Comparison of ENCODE assay signal across 16 mouse cellular contexts in genomic region chr7:92423017-92423416, GRCm38 (mm10).
"Had no signal": no experiment of that assay in that cellular context is flagged by ENCODE, and none has a peak within 500 bp of the region (broad histone marks: within the 10 kb centered on the region; RNA-seq: fewer than 3 reads in every experiment).

No protein-coding gene starts in this region.

- H3K9me3 ChIP-seq: neural tube, embryonic 13.5 days; neural tube, embryonic 15.5 days; stomach, embryonic 15.5 days had no signal

- H3K9ac ChIP-seq: neural tube, embryonic 13.5 days; neural tube, embryonic 15.5 days; stomach, embryonic 15.5 days had no signal

- H3K36me3 ChIP-seq: neural tube, embryonic 13.5 days; neural tube, embryonic 15.5 days; stomach, embryonic 15.5 days had no signal

- H3K4me2 ChIP-seq: neural tube, embryonic 13.5 days; neural tube, embryonic 15.5 days; stomach, embryonic 15.5 days had no signal

- DNase-seq: retina, postnatal 1 day; right cerebral cortex, adult 18-20 months; right cerebral cortex, postnatal 14 days; right cerebral cortex, postnatal 25 days; right cerebral cortex, postnatal 4 days; spleen, adult 18-20 months; thymus, adult 18-20 months; thymus, adult 2 months; thymus, postnatal 14 days; thymus, postnatal 25 days; thymus, postnatal 36 days; thymus, postnatal 4 days had no signal

- H3K4me3 ChIP-seq: neural tube, embryonic 13.5 days; neural tube, embryonic 15.5 days; stomach, embryonic 15.5 days had no signal

- H3K27ac ChIP-seq: neural tube, embryonic 13.5 days; neural tube, embryonic 15.5 days; stomach, embryonic 15.5 days; stomach, postnatal 0 days had no signal

- H3K4me1 ChIP-seq: neural tube, embryonic 13.5 days; neural tube, embryonic 15.5 days; stomach, embryonic 15.5 days had no signal

- H3K27me3 ChIP-seq: neural tube, embryonic 13.5 days; neural tube, embryonic 15.5 days; stomach, embryonic 15.5 days had no signal
